Mouse (Mus musculus) forebrain, embryonic 10.5 days (tissue): ENCODE results near the gene Trak1. TPM values are rescaled to one million over a fixed set of nuclear protein-coding genes. Genes with fewer than 3 reads are reported as not detected.

Experiments used
- DNase-seq: peaks from one replicate; pipeline ENCODE4 v3.0.0-alpha.2; 2017; ENCODE audit warnings: low spot score; ENCODE audit errors: extremely low spot score
- H3K27ac ChIP-seq: fragments of 300-500 bp; sonication (generic); 2 replicates; pipeline ENCODE4 v1.5.1; 2016; ENCODE audit warnings: mild to moderate bottlenecking
- H3K27me3 ChIP-seq: fragments of 300-500 bp; sonication (generic); 2 replicates; pipeline ENCODE4 v1.6.1; 2016; ENCODE audit warnings: mild to moderate bottlenecking; ENCODE audit not compliant: poor library complexity, severe bottlenecking
- H3K36me3 ChIP-seq: fragments of 300-500 bp; sonication (generic); replicated peaks from 2 replicates; pipeline ENCODE4 v1.6.1; 2016; ENCODE audit warnings: mild to moderate bottlenecking, moderate library complexity
- H3K4me1 ChIP-seq: fragments of 300-500 bp; sonication (generic); 2 replicates; pipeline ENCODE4 v1.6.1; 2016
- H3K4me3 ChIP-seq: fragments of 300-500 bp; sonication (generic); 2 replicates; pipeline ENCODE4 v1.5.1; 2016; ENCODE audit warnings: mild to moderate bottlenecking, moderate library complexity
- H3K9me3 ChIP-seq: fragments of 300-500 bp; sonication (generic); 2 replicates; pipeline ENCODE4 v1.6.1; 2016; ENCODE audit warnings: mild to moderate bottlenecking, moderate library complexity
- WGBS: fragments of 180-500 bp; shearing (Covaris S2); methylation state at CpG from one replicate; pipeline ENCODE4 v1.1.7; 2016; 5-methylcytosine and 5-hydroxymethylcytosine counted together
- polyA plus RNA-seq: library from polyadenylated mRNA; unstranded; fragments of >200 nt; fragmentation: Nextera tagmentation; extraction: Ambion mirVana; gene quantifications from 2 replicates; pipeline ENCODE4 v1.2.1, GENCODE M21; 2016

Trak1 gene
- polyA plus RNA-seq, 1 experiment from 2014 or later, result 27.4 TPM

DNA sequence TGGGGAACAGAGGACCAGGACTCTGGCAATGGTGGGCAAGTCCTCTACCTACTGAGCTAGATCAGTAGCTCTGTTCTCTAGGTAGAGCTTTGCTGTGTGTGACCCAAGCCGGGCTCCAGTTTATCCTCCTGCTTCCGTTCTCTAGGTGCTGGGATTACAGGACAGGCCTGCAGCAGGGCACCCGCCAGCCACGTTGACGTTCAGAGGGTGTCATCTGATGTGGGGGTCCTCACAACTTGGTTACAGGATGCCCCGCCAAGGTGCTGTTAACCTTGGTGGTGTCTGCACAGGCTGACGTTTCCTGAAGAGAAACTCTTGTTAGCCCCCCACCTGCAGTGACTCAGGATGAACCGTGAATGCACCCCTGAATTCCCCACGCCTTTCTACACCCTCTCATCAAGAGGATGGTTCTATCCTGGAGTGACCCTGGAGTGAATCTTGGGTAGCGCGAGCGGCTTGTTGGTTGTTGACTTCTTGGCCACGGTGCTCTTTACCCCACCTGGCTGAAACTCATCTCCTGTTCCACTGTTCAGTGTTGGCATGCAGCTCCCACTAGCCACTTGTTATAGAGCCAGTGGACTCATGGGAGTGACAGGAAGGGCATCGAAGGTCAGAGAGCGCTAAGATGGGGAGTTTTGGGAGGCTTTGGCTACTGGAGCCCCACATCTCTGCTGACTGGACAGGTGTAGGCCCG lies 60.4 kb downstream of the Trak1 start:
- 92% methylated on average over 16 of the region's 16 CpGs for WGBS
- peak overlapping the region; percentile 60; the same call in 1 of the 2 replicates for H3K27ac ChIP-seq
- peaks cover 14% of the 10 kb centered on the region; the same call in 1 of the 2 replicates for H3K36me3 ChIP-seq
- no peaks in the 10 kb centered on the region for H3K27me3 ChIP-seq
- H3K4me1 ChIP-seq, result peaks cover 79% of the 10 kb centered on the region
- DNase-seq, result no peak
- no peaks in the 10 kb centered on the region for H3K9me3 ChIP-seq
- no peak overlapping the region for H3K4me3 ChIP-seq

- no peak for DNase-seq
These were observed 61.1 kb downstream of the Trak1 start for GRCm38 (mm10) chr9:121358418-121358817.

DNA sequence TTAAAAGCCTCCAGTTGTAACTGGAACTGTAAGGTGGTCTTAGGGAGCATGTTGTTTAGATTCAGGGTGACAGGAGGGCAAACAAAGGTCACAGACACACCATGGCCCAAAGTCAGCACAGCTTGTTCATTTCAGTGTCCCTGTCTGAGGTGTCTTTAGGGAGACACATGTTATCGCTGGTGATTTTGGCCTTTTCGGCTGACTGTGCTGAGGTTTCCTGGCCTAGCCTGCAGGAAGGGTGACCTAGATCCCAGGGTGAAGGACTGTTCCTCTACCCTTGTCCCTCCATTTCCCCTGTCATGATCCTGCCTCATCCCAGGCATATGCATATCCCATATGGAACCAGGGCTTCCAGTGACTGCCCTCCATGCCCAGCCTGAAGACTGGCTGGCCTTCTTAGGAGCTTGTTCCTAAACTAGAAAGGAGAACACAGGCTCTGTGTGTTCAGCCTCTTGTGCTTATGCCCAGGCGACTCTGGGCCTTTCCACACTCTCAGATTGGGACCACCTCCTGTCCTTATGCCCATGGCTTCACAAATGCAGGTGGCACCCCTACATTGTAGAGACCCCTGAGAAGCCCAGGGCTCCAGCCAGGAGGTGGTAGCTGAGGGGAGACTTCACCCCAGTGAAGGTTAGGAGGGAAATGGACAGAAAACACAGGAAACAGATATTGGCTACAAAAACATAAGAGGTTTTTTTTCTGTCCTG lies 62.1 kb downstream of the Trak1 start:
- H3K36me3 ChIP-seq, result peaks cover 23% of the 10 kb centered on the region
- WGBS, result 82% methylated on average over 3 of the region's 3 CpGs
- peak overlapping the region; percentile 87 for H3K27ac ChIP-seq
- no peaks in the 10 kb centered on the region for H3K9me3 ChIP-seq
- no peak overlapping the region for H3K4me3 ChIP-seq
- peaks cover 80% of the 10 kb centered on the region for H3K4me1 ChIP-seq
- no peaks in the 10 kb centered on the region for H3K27me3 ChIP-seq
- no peak for DNase-seq

More at GRCm38 (mm10) chr9:121358418-121358817, 61.1 kb downstream of the Trak1 start:
- H3K9me3 ChIP-seq, result no peaks in the 10 kb centered on the region
- H3K4me1 ChIP-seq, result peaks cover 78% of the 10 kb centered on the region
- peaks cover 14% of the 10 kb centered on the region; the same call in 1 of the 2 replicates for H3K36me3 ChIP-seq
- 61% methylated on average over 8 of the region's 8 CpGs for WGBS
- H3K27ac ChIP-seq, result peak overlapping the region; percentile 60; the same call in 1 of the 2 replicates
- H3K27me3 ChIP-seq, result no peaks in the 10 kb centered on the region
- H3K4me3 ChIP-seq, result no peak overlapping the region

DNA sequence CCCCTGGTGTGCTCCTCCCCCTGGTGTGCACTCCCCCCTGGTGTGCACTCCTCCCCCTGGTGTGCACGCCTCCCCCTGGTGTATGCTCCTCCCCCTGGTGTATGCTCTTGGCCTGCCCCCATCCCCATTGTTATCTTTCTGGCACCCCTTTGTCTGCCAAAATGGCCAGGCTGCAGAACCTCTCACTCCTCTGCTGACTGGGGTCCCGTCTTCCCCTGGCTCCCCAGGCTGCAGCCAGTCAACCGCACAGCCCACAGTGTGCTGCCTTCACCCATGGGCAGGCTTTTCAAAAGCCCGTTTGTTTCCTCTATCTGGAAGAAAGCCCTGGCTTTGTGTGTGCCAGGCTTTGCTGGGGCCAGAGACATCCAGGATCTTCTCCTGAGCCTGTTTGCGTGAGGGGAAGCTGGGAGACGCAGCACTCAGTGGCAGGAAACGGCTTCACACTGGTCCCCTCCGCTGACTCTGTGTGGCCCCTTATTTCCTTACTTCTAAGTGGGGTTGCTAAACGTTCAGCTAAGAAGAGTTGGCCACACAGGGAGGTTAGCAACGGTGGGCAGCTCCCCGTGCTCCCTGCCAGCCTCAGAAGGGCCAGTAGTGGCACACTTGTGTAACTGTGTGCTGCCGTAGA lies 63.1 kb downstream of the Trak1 start:
- H3K4me3 ChIP-seq, result peak overlapping the region; percentile 22; the same call in 1 of the 2 replicates
- 13% methylated on average over 11 of the region's 12 CpGs for WGBS
- no peaks in the 10 kb centered on the region for H3K27me3 ChIP-seq
- DNase-seq, result peak; percentile 26
- peak overlapping the region; percentile 87 for H3K27ac ChIP-seq
- H3K4me1 ChIP-seq, result peaks cover 73% of the 10 kb centered on the region
- no peaks in the 10 kb centered on the region for H3K9me3 ChIP-seq
- peaks cover 33% of the 10 kb centered on the region for H3K36me3 ChIP-seq

- Histone ChIP-seq H3K4me1 (peaks cover 73% of the 10 kb centered on the region), H3K36me3 (peaks cover 39% of the 10 kb centered on the region), H3K27me3 (no peaks in the 10 kb centered on the region), H3K27ac (peak overlapping the region; percentile 87), H3K9me3 (no peaks in the 10 kb centered on the region), H3K4me3 (no peak overlapping the region)
- WGBS, result 57% methylated on average over 9 of the region's 9 CpGs
- DNase-seq, result no peak
These were observed 63.7 kb downstream of the Trak1 start for GRCm38 (mm10) chr9:121361010-121361409.

GRCm38 (mm10) chr9:121363932-121364331 lies 66.6 kb downstream of the Trak1 start:
- Histone ChIP-seq H3K27me3 (no peaks in the 10 kb centered on the region), H3K4me1 (peaks cover 66% of the 10 kb centered on the region), H3K27ac (0 out of 2 replicates have a peak overlapping the region, but pooled peaks have one; percentile 32), H3K4me3 (no peak overlapping the region), H3K9me3 (no peaks in the 10 kb centered on the region), H3K36me3 (peaks cover 54% of the 10 kb centered on the region)
- WGBS, result 79% methylated on average over 19 of the region's 19 CpGs
- DNase-seq, result no peak

DNA sequence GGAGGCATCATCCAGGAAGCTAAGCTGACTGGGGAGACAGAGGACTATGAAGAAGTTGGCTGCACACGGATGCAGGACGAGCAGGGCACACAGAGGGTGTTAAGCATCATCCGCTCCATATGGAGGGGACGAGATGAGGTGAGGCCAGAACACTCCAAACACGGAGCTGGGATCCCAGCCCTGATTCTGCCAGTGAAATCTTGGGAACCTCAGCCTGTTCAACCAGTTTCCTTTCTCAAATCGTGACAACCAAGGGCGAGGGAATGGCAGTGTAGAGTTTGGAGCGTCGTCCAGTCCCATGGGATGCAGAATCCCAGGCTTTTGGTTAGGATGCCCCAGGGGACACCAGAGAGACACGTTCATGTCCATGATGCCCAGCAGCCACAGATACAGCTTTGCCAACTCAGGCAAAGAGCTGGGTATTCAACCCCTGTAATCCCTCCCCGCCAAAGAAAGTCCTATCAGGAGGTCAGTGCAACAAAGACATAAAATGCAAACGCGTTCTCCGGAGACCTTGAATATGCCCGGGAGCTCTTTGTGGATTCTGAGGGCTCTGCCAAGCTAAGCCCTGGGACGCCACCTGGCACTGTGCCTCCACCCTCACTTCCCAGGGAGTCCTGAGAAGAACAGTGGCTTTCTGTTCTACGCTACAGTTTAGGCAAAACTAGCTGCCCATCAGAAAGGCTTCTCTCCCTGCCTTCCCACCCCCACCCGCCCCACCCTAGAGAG lies 69.0 kb downstream of the Trak1 start:
- H3K27me3 ChIP-seq, result no peaks in the 10 kb centered on the region; the same call in 1 of the 2 replicates
- peak overlapping the region; percentile 51; the same call in 1 of the 2 replicates for H3K27ac ChIP-seq
- no peak overlapping the region for H3K4me3 ChIP-seq
- peaks cover 63% of the 10 kb centered on the region for H3K4me1 ChIP-seq
- 71% methylated on average over 18 of the region's 18 CpGs for WGBS
- H3K36me3 ChIP-seq, result peaks cover 54% of the 10 kb centered on the region
- DNase-seq, result no peak
- H3K9me3 ChIP-seq, result no peaks in the 10 kb centered on the region

DNA sequence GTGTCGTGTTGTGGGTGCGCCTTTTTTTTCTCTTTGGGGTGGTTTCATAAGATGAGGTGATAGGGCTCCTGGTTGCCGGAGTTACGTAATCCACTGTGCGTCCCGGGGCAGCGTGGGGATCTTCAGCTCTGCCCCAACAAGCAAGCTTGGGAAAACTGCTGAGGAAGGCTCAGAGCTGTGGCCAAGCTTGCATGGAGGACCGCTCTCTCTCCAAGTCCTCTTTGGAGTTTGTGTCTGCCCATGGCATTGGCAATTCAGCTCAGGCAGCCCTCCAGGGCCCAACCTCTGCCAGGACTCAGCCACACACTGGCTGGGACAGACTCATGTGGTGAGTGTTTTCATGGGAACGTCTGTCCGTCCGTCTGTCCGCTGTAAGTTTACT lies 69.6 kb downstream of the Trak1 start:
- Histone ChIP-seq H3K4me1 (peaks cover 65% of the 10 kb centered on the region), H3K4me3 (no peak overlapping the region), H3K9me3 (no peaks in the 10 kb centered on the region), H3K27me3 (no peaks in the 10 kb centered on the region; the same call in 1 of the 2 replicates), H3K36me3 (peaks cover 54% of the 10 kb centered on the region), H3K27ac (peak overlapping the region; percentile 51; the same call in 1 of the 2 replicates)
- DNase-seq, result no peak
- WGBS, result 75% methylated on average over 12 of the region's 12 CpGs

DNA sequence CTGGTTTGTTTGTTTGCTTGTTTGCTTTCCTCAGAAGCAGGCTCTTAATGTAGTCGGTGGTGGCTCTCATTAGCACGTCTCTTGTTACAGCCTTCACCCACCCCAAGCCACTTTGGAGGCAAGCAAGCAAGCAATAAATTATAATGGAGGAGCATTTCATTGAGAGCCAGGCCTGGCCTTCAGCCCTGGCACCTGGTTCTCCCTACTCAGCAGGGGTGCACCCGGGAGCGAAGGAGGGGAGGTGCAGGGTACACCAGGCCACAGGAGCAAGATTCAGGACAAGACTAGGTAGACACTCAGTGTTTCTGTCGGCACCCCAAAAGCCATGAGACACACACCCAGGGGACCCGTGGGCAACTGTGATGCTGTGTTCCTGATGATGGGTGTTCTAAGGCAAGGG lies 72.3 kb downstream of the Trak1 start:
- Histone ChIP-seq H3K27me3 (no peaks in the 10 kb centered on the region; the same call in 1 of the 2 replicates), H3K27ac (0 out of 2 replicates have a peak overlapping the region, but pooled peaks have one; percentile 48)
- WGBS, result 85% methylated on average over 6 of the region's 6 CpGs

DNA sequence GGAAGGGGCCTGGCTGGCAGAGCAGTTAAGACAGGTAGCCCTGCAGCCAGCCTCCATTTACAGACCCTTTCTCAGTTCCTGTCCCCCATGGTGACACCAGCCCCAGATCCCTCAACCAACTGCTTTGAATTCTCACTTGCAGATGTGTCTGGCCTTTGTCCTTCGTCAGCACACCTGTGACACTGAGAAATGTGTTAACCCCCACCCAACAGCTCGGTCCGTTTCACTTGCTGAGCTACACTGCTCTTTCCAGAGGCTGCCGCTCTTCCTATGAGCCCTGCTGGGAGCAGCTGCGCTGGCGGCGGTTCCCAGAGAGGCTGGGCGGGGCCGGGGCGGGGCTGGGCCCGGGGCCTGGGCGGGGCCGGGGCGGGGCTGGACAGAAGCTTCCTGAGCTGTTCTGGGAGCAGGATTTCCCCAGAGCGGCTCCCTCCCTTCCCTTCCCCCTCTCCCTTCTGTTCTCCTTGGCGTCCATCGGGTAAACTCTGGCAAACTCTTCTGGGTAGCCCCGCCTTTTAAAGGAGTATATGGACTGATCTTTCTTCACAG lies 74.1 kb downstream of the Trak1 start:
- no peaks in the 10 kb centered on the region for H3K9me3 ChIP-seq
- peak overlapping the region; percentile 89 for H3K27ac ChIP-seq
- no peaks in the 10 kb centered on the region; the same call in 1 of the 2 replicates for H3K27me3 ChIP-seq
- H3K36me3 ChIP-seq, result peaks cover 20% of the 10 kb centered on the region
- peaks cover 68% of the 10 kb centered on the region for H3K4me1 ChIP-seq
- WGBS, result 1% methylated on average over 18 of the region's 18 CpGs
- peak overlapping the region; percentile 49 for H3K4me3 ChIP-seq
- DNase-seq, result peak; percentile 91

More for the DNA sequence above, 72.3 kb downstream of the Trak1 start:
- Histone ChIP-seq H3K4me1 (peaks cover 78% of the 10 kb centered on the region), H3K36me3 (peaks cover 39% of the 10 kb centered on the region), H3K4me3 (no peak overlapping the region), H3K9me3 (no peaks in the 10 kb centered on the region)
- no peak for DNase-seq

GRCm38 (mm10) chr9:121371946-121372646 lies 74.8 kb downstream of the Trak1 start:
- no peaks in the 10 kb centered on the region; the same call in 1 of the 2 replicates for H3K27me3 ChIP-seq
- WGBS, result under 1% methylated on average over 11 of the region's 13 CpGs
- DNase-seq, result peak; percentile 31
- H3K36me3 ChIP-seq, result peaks cover 13% of the 10 kb centered on the region
- H3K9me3 ChIP-seq, result no peaks in the 10 kb centered on the region
- H3K4me1 ChIP-seq, result peaks cover 61% of the 10 kb centered on the region
- H3K27ac ChIP-seq, result peak overlapping the region; percentile 89
- peak overlapping the region; percentile 49 for H3K4me3 ChIP-seq
